Mouse (Mus musculus): ENCODE data around the gene Mlph. TPM values are rescaled to one million over a fixed set of nuclear protein-coding genes. Genes with fewer than 3 reads are reported as not detected.

The Mlph gene
- polyA plus RNA-seq, 1 experiment from 2014 or later = 0.20 TPM

- WGBS = 84% methylated on average over 10 of the region's 10 CpGs
- no peaks in the 10 kb centered on the region for H3K9me3 ChIP-seq (replicated peaks)
Observed at GRCm38 (mm10) chr1:90980638-90981330, 65.9 kb downstream of the Mlph start.

GRCm38 (mm10) chr1:90981346-90981745 is 66.5 kb downstream of the Mlph start:
- no peaks in the 10 kb centered on the region for H3K27me3 ChIP-seq (ENCODE audit: low read depth, poor library complexity, severe bottlenecking)
- H3K9me3 ChIP-seq (replicated peaks) = no peaks in the 10 kb centered on the region
- DNase-seq (ENCODE audit: low spot score) = no peak
- no peak overlapping the region for H3K4me3 ChIP-seq
- no peaks in the 10 kb centered on the region for H3K36me3 ChIP-seq
- 83% methylated on average over 3 of the region's 3 CpGs for WGBS
- H3K4me1 ChIP-seq = peaks cover 7% of the 10 kb centered on the region
- H3K27ac ChIP-seq (replicated peaks) = no peak overlapping the region

More at GRCm38 (mm10) chr1:90980638-90981330, 65.9 kb downstream of the Mlph start:
- Histone ChIP-seq H3K4me3 (no peak overlapping the region), H3K27ac (replicated peaks) (no peak overlapping the region), H3K4me1 (peaks cover 12% of the 10 kb centered on the region), H3K36me3 (no peaks in the 10 kb centered on the region), H3K27me3 (ENCODE audit: low read depth, poor library complexity, severe bottlenecking) (no peaks in the 10 kb centered on the region)
- DNase-seq (ENCODE audit: low spot score) = no peak

GRCm38 (mm10) chr1:90995916-90996315 is 81.0 kb downstream of the Mlph start:
- H3K4me3 ChIP-seq = no peak overlapping the region
- peaks cover 22% of the 10 kb centered on the region for H3K27me3 ChIP-seq (ENCODE audit: low read depth, poor library complexity, severe bottlenecking)
- WGBS = 84% methylated on average over 1 of the region's 1 CpGs
- H3K4me1 ChIP-seq = peaks cover 30% of the 10 kb centered on the region
- H3K9me3 ChIP-seq (replicated peaks) = peaks cover 4% of the 10 kb centered on the region; the same call in 1 of the 2 replicates
- H3K27ac ChIP-seq (replicated peaks) = no peak overlapping the region
- DNase-seq (ENCODE audit: low spot score) = no peak
- no peaks in the 10 kb centered on the region for H3K36me3 ChIP-seq

GRCm38 (mm10) chr1:90997136-90997535 is 82.3 kb downstream of the Mlph start:
- peaks cover 4% of the 10 kb centered on the region; the same call in 1 of the 2 replicates for H3K9me3 ChIP-seq (replicated peaks)

GRCm38 (mm10) chr1:90997641-90998040 is 82.8 kb downstream of the Mlph start:
- 86% methylated on average over 5 of the region's 5 CpGs for WGBS
- no peak for DNase-seq (ENCODE audit: low spot score)

More at GRCm38 (mm10) chr1:90997136-90997535, 82.3 kb downstream of the Mlph start:
- no peak for DNase-seq (ENCODE audit: low spot score)
- Histone ChIP-seq H3K27me3 (ENCODE audit: low read depth, poor library complexity, severe bottlenecking) (peaks cover 22% of the 10 kb centered on the region), H3K4me3 (no peak overlapping the region), H3K36me3 (no peaks in the 10 kb centered on the region), H3K4me1 (peaks cover 31% of the 10 kb centered on the region), H3K27ac (replicated peaks) (no peak overlapping the region)
- WGBS = 85% methylated on average over 4 of the region's 4 CpGs

GRCm38 (mm10) chr1:90998268-90998890 is 83.5 kb downstream of the Mlph start, which contains the start of gene Lrrfip1:
Gene Lrrfip1 (plus strand): TSS chr1:90998737.
- Histone ChIP-seq H3K27me3 (ENCODE audit: low read depth, poor library complexity, severe bottlenecking) (peaks cover 22% of the 10 kb centered on the region), H3K36me3 (no peaks in the 10 kb centered on the region), H3K9me3 (replicated peaks) (peaks cover 4% of the 10 kb centered on the region; the same call in 1 of the 2 replicates), H3K27ac (replicated peaks) (peak within 1 kb of the TSS; percentile 90), H3K4me3 (peak within 1 kb of the TSS; percentile 85), H3K4me1 (peaks cover 31% of the 10 kb centered on the region)
- WGBS = 2% methylated on average over 59 of the region's 59 CpGs
- DNase-seq (ENCODE audit: low spot score) = peak; percentile 68

More at GRCm38 (mm10) chr1:90997641-90998040, 82.8 kb downstream of the Mlph start:
- H3K9me3 ChIP-seq (replicated peaks) = peaks cover 4% of the 10 kb centered on the region; the same call in 1 of the 2 replicates
- peaks cover 22% of the 10 kb centered on the region for H3K27me3 ChIP-seq (ENCODE audit: low read depth, poor library complexity, severe bottlenecking)
- peaks cover 31% of the 10 kb centered on the region for H3K4me1 ChIP-seq
- H3K27ac ChIP-seq (replicated peaks) = no peak overlapping the region
- no peaks in the 10 kb centered on the region for H3K36me3 ChIP-seq
- no peak overlapping the region for H3K4me3 ChIP-seq

GRCm38 (mm10) chr1:90998891-90999611 is 84.2 kb downstream of the Mlph start:
- H3K27ac ChIP-seq (replicated peaks) = peak overlapping the region; percentile 90
- no peaks in the 10 kb centered on the region for H3K36me3 ChIP-seq
- peaks cover 22% of the 10 kb centered on the region for H3K27me3 ChIP-seq (ENCODE audit: low read depth, poor library complexity, severe bottlenecking)
- H3K4me1 ChIP-seq = peaks cover 31% of the 10 kb centered on the region
- peaks cover 4% of the 10 kb centered on the region; the same call in 1 of the 2 replicates for H3K9me3 ChIP-seq (replicated peaks)
- peak overlapping the region; percentile 85 for H3K4me3 ChIP-seq
- 3% methylated on average over 41 of the region's 41 CpGs for WGBS
- peak; percentile 50 for DNase-seq (ENCODE audit: low spot score)

GRCm38 (mm10) chr1:90999911-91000601 is 85.2 kb downstream of the Mlph start:
- DNase-seq (ENCODE audit: low spot score) = no peak
- H3K27me3 ChIP-seq (ENCODE audit: low read depth, poor library complexity, severe bottlenecking) = peaks cover 22% of the 10 kb centered on the region
- 82% methylated on average over 10 of the region's 10 CpGs for WGBS
- peaks cover 31% of the 10 kb centered on the region for H3K4me1 ChIP-seq
- peak overlapping the region; percentile 85; the same call in 1 of the 2 replicates for H3K4me3 ChIP-seq
- peaks cover 4% of the 10 kb centered on the region; the same call in 1 of the 2 replicates for H3K9me3 ChIP-seq (replicated peaks)
- H3K27ac ChIP-seq (replicated peaks) = no peak overlapping the region; the same call in 1 of the 2 replicates
- H3K36me3 ChIP-seq = no peaks in the 10 kb centered on the region

Other genes with a start within 250 kb of the Mlph start
- gene Col6a3, start 71.1 kb upstream of the Mlph start, polyA plus RNA-seq (2016; fragmentation: Nextera tagmentation; extraction: Ambion mirVana) = 3.0 and 5.4 TPM in 2 replicates
- gene Prlh, start 38.0 kb downstream of the Mlph start, polyA plus RNA-seq (2016; fragmentation: Nextera tagmentation; extraction: Ambion mirVana) = not detected in 2 replicates
- gene Rab17, start 54.6 kb downstream of the Mlph start, polyA plus RNA-seq (2016; fragmentation: Nextera tagmentation; extraction: Ambion mirVana) = not detected in 2 replicates
- gene Lrrfip1, start 83.7 kb downstream of the Mlph start, polyA plus RNA-seq (2016; fragmentation: Nextera tagmentation; extraction: Ambion mirVana) = 19.8 and 22.2 TPM in 2 replicates
- gene Rbm44, start 230.0 kb downstream of the Mlph start, polyA plus RNA-seq (2016; fragmentation: Nextera tagmentation; extraction: Ambion mirVana) = 0.36 and 0.51 TPM in 2 replicates

Measured in midbrain, embryonic 10.5 days (tissue).